Mouse (Mus musculus) liver, embryonic 12.5 days (tissue): Measurements from ENCODE around the gene Fat3. TPM values are rescaled to one million over a fixed set of nuclear protein-coding genes. Genes with fewer than 3 reads are reported as not detected.

ENCODE experiments used
- ATAC-seq: fragments of 200-750 bp; cut with Nextera tagmentation; 2 replicates; pipeline ENCODE4 v1.8.0; 2017; ENCODE audit warnings: moderate number of reproducible peaks, mild to moderate bottlenecking, moderate library complexity
- H3K27ac ChIP-seq: fragments of 300-500 bp; sonication (generic); 2 replicates; pipeline ENCODE4 v1.5.1; 2016; ENCODE audit warnings: mild to moderate bottlenecking
- H3K27me3 ChIP-seq: fragments of 300-500 bp; sonication (generic); replicated peaks from 2 replicates; pipeline ENCODE4 v1.6.1; 2016; ENCODE audit warnings: mild to moderate bottlenecking, moderate library complexity
- H3K36me3 ChIP-seq: fragments of 300-500 bp; sonication (generic); 2 replicates; pipeline ENCODE4 v1.6.1; 2016; ENCODE audit warnings: mild to moderate bottlenecking, moderate library complexity
- H3K4me1 ChIP-seq: fragments of 300-500 bp; sonication (generic); 2 replicates; pipeline ENCODE4 v1.6.1; 2016
- H3K4me2 ChIP-seq: fragments of 300-500 bp; sonication (generic); 2 replicates; pipeline ENCODE4 v1.6.1; 2016; ENCODE audit warnings: mild to moderate bottlenecking, moderate library complexity
- H3K4me3 ChIP-seq: fragments of 300-500 bp; sonication (generic); 2 replicates; pipeline ENCODE4 v1.5.1; 2016; ENCODE audit warnings: mild to moderate bottlenecking, moderate library complexity
- H3K9ac ChIP-seq: fragments of 300-500 bp; sonication (generic); 2 replicates; pipeline ENCODE4 v1.6.1; 2016; ENCODE audit warnings: mild to moderate bottlenecking, moderate library complexity
- H3K9me3 ChIP-seq: fragments of 300-500 bp; sonication (generic); replicated peaks from 2 replicates; pipeline ENCODE4 v1.6.1; 2016; ENCODE audit warnings: mild to moderate bottlenecking, moderate library complexity
- WGBS: fragments of 180-500 bp; shearing (Covaris S2); methylation state at CpG from one replicate; pipeline ENCODE4 v1.1.7; 2016; ENCODE audit not compliant: insufficient replicate concordance; 5-methylcytosine and 5-hydroxymethylcytosine counted together
- polyA plus RNA-seq: library from polyadenylated mRNA; unstranded; fragments of >200 nt; fragmentation: Nextera tagmentation; extraction: Ambion mirVana; gene quantifications from 2 replicates; pipeline ENCODE4 v1.2.1, GENCODE M21; 2016

Gene Fat3
- polyA plus RNA-seq, 1 experiment from 2014 or later = 0.18 TPM

DNA sequence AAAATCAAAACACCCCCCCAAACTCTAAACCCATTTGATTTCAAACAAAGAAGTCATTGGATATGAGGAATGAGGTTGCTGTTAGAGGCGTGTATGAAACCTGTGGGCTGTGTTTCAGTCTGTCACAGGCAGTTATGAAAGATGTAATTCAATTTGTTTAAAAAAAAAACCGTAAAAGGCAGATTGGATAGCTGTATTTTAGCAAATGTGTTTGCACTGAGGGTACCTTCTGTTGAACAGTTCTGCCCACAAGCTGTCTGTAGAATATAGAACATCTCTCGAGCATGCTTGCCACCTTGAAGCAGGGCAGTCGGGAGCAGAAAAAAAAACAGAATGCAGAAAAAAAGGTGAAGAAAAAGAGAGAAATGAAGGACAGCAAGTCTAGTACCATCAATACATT lies 472.0 kb downstream of the Fat3 start:
- ATAC-seq = no peak
- Histone ChIP-seq H3K4me2 (no peak overlapping the region), H3K9me3 (no peaks in the 10 kb centered on the region), H3K36me3 (no peaks in the 10 kb centered on the region), H3K27me3 (no peaks in the 10 kb centered on the region), H3K27ac (no peak overlapping the region), H3K4me1 (no peaks in the 10 kb centered on the region), H3K9ac (no peak overlapping the region), H3K4me3 (no peak overlapping the region)
- 70% methylated on average over 4 of the region's 4 CpGs for WGBS

DNA sequence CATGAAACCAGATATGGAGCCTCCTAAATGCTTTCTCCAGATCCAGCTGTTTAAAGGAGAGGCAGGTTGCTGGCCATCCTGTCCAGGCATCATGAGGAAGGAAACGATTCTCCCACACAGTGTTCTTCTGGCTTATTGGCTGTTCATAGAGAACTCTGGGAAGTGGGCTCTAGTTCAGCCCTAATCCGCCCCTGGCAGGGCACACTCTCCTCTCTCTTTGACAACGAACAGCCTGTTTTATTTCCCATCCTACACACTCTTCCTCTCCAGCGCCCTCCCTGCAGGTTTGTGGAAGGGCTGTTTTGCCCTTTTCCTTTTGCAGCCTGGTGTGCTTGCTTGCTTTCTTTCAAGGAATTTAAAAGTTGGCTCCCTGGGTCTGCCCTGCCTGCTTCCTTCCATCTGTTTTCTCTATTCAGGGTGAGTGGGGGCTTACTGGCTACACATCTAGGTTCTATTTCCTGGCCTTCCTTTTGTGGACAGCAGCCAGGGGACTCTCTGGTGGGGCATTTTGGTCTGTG lies 472.6 kb downstream of the Fat3 start:
- H3K27me3 ChIP-seq = no peaks in the 10 kb centered on the region
- no peak overlapping the region for H3K4me2 ChIP-seq
- no peak for ATAC-seq
- no peak overlapping the region for H3K27ac ChIP-seq
- H3K9ac ChIP-seq = no peak overlapping the region
- WGBS = 42% methylated on average over 4 of the region's 4 CpGs
- no peaks in the 10 kb centered on the region for H3K9me3 ChIP-seq
- H3K4me3 ChIP-seq = no peak overlapping the region
- no peaks in the 10 kb centered on the region for H3K36me3 ChIP-seq
- H3K4me1 ChIP-seq = no peaks in the 10 kb centered on the region

DNA sequence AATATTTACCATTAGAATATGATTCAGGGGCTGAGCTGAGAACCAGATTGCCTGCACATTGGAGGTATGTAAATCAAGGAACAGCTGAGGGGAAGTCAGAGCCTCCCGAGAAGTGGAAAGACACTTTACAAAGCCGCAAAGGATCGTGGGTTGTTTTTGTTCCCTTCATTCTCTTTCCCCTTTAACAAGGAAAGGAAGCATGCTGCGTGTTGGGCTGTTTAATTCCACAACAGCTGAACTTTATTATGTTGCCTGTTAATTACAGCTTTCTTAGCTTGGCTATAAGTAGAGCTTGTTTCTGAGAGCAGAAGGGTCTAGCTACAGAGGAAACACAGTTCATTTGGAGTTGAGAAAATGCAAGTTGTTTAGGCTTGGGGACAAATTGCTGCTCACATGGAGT lies 475.0 kb downstream of the Fat3 start:
- no peaks in the 10 kb centered on the region for H3K9me3 ChIP-seq
- H3K9ac ChIP-seq = no peak overlapping the region
- H3K4me3 ChIP-seq = no peak overlapping the region
- H3K4me2 ChIP-seq = no peak overlapping the region
- H3K36me3 ChIP-seq = no peaks in the 10 kb centered on the region
- WGBS = 53% methylated on average over 4 of the region's 4 CpGs
- ATAC-seq = no peak
- H3K27me3 ChIP-seq = no peaks in the 10 kb centered on the region
- no peak overlapping the region for H3K27ac ChIP-seq
- no peaks in the 10 kb centered on the region for H3K4me1 ChIP-seq

DNA sequence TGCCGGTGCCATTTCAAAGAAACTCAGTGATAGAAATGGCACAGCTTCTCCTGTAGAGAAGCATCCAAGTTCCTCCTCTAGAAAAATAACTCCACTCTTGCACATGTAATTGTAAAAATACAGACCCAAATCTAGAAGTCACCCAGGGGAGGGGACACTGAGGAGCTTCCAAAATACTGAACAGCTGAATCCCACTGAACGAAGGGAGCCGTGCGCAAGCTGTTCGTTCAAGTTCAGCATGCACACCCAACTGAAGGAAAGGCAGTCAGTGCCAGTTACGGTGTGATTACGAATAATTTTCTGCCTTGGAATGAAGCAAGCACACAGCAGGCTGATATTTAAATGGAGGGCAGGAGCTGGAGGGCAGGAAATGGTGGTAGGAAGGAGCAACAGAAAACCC lies 476.4 kb downstream of the Fat3 start:
- Histone ChIP-seq H3K4me2 (no peak overlapping the region), H3K4me3 (no peak overlapping the region), H3K4me1 (no peaks in the 10 kb centered on the region), H3K27me3 (no peaks in the 10 kb centered on the region), H3K9me3 (no peaks in the 10 kb centered on the region), H3K36me3 (no peaks in the 10 kb centered on the region), H3K27ac (no peak overlapping the region), H3K9ac (no peak overlapping the region)
- ATAC-seq = no peak
- WGBS = 88% methylated on average over 7 of the region's 7 CpGs

DNA sequence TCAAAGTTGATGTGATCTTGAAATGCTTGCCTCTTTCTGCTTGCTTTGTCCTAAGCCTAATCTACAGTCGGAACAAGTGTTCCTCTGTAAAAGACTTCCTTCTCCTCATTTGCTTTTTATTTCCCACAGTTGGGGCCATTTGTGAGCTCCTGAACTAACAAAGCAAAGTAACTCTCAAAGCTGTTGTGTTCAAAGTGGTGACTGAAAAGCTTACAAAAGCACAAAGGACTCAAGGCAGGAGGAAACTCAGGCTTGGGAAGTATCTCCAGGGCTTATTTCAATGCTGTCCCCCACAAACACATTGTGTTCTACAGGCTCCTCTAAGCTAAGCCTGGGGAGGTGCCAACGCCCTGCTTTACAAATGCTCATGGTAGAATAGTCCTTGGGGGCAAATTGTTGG lies 487.0 kb downstream of the Fat3 start:
- Histone ChIP-seq H3K27ac (no peak overlapping the region), H3K27me3 (no peaks in the 10 kb centered on the region)
- no peak for ATAC-seq

DNA sequence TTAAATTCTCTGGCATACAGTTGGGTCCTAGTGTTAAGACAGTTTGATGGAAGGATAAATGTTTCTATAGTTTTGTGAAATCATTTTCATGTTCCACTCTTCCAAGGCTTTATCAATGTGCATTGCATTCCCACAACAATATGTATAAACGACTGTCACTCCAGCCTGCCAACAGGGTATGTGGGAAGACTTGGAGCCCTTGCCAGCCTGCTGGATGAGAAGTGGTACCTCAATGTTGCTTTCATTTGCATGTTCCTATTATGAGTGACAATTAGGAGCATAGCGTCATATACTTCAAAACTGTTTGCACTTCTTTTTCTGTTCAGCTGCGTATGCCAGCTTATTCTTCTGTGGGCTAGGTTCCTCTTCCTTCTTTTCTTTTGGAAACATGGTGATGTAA lies 489.7 kb downstream of the Fat3 start:
- H3K27ac ChIP-seq = no peak overlapping the region
- no peaks in the 10 kb centered on the region for H3K36me3 ChIP-seq
- H3K4me1 ChIP-seq = no peaks in the 10 kb centered on the region
- 76% methylated on average over 3 of the region's 3 CpGs for WGBS
- no peak overlapping the region for H3K4me2 ChIP-seq
- H3K9ac ChIP-seq = no peak overlapping the region
- no peaks in the 10 kb centered on the region for H3K9me3 ChIP-seq
- H3K27me3 ChIP-seq = no peaks in the 10 kb centered on the region
- H3K4me3 ChIP-seq = no peak overlapping the region
- no peak for ATAC-seq

More for the DNA sequence above, 487.0 kb downstream of the Fat3 start:
- Histone ChIP-seq H3K9me3 (no peaks in the 10 kb centered on the region), H3K4me2 (no peak overlapping the region), H3K4me1 (no peaks in the 10 kb centered on the region), H3K9ac (no peak overlapping the region), H3K4me3 (no peak overlapping the region), H3K36me3 (no peaks in the 10 kb centered on the region)
- WGBS = 50% methylated on average over 2 of the region's 2 CpGs

DNA sequence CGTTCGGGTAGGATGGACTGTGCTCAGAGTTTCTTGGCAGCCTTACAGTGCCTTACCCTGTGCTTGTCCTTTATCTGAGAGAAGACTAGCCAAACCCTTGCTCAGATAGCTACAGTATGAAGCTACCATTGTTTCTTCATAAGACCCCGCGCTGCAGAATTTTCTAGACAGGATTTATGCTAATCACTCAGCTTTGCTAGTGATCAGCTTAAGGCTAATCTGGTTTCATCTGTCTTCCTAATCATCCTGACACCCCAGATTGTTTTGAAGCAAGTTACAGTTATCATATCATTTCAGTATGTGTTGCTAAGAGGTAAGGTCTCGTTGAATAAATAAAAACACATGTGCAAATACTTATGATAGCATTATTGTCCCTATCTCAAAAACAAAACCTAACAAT lies 493.6 kb downstream of the Fat3 start:
- no peak for ATAC-seq
- no peak overlapping the region for H3K4me2 ChIP-seq

DNA sequence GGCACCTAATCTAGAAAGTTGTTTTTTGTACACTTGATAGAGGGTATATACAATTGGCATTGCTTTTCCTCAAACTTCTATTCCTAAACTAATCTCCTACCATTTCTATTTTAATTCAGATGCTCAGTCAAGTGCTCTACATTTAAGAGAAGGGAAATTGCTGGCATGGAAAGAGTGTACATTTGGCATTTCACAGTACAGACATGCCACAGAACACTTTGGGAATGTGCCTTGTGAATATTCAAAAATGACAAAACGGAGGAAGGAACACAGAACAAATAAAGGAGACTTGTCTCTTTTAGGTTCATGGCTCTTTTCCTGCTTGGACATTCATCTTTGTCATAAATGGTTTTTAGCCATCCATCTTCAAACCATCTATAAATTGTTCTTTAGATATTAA lies 498.1 kb downstream of the Fat3 start:
- no peak for ATAC-seq
- H3K36me3 ChIP-seq = no peaks in the 10 kb centered on the region
- WGBS = 68% methylated on average over 1 of the region's 1 CpGs
- no peaks in the 10 kb centered on the region for H3K9me3 ChIP-seq
- H3K4me3 ChIP-seq = no peak overlapping the region
- H3K27me3 ChIP-seq = no peaks in the 10 kb centered on the region
- H3K4me2 ChIP-seq = no peak overlapping the region
- H3K9ac ChIP-seq = no peak overlapping the region
- H3K4me1 ChIP-seq = no peaks in the 10 kb centered on the region
- no peak overlapping the region for H3K27ac ChIP-seq

More for the DNA sequence above, 493.6 kb downstream of the Fat3 start:
- no peaks in the 10 kb centered on the region for H3K9me3 ChIP-seq
- H3K9ac ChIP-seq = no peak overlapping the region
- H3K27me3 ChIP-seq = no peaks in the 10 kb centered on the region
- H3K4me1 ChIP-seq = no peaks in the 10 kb centered on the region
- no peaks in the 10 kb centered on the region for H3K36me3 ChIP-seq
- H3K27ac ChIP-seq = no peak overlapping the region
- 64% methylated on average over 5 of the region's 5 CpGs for WGBS
- no peak overlapping the region for H3K4me3 ChIP-seq

DNA sequence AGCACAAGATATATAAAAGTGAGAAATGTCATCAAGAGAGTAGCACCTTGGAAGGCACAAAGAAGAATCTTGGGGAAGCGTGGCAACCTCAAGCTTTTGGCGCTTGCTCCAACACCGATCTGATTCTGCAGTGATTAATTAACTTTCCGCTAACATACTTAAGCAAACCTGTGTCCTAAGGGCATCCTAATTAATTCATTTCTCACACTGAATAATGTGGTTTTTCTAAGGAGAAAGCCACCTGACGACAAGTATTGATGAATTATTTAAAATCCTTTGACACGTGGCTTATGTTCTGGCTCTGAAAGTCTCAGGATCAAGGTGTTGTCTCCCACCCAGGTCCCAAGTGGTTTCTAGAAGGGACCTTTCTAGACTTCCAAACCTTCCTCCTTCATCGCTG lies 506.3 kb downstream of the Fat3 start:
- H3K4me1 ChIP-seq = no peaks in the 10 kb centered on the region
- H3K4me2 ChIP-seq = no peak overlapping the region
- 74% methylated on average over 7 of the region's 7 CpGs for WGBS
- H3K4me3 ChIP-seq = no peak overlapping the region
- H3K9me3 ChIP-seq = no peaks in the 10 kb centered on the region
- no peaks in the 10 kb centered on the region for H3K27me3 ChIP-seq
- H3K27ac ChIP-seq = no peak overlapping the region
- H3K36me3 ChIP-seq = no peaks in the 10 kb centered on the region
- ATAC-seq = no peak
- no peak overlapping the region for H3K9ac ChIP-seq

DNA sequence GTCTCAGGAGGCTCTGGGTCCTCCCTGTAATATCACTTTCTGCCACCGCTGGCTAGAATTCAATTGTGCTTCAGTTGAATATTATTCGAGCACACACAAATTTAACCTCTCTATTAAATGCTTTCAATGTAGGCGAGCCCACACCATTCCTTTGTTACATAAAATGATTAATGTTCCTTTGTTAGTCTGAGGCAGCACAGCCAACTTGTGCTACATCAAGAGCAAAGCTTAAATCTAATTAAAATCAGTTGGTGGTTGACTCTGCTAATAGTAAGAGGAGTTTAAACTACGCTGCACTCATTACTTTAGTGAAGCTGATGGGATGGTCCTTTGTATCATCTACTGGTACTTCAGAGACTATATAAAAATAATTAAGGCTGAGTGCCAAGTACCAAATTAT lies 506.9 kb downstream of the Fat3 start:
- Histone ChIP-seq H3K9me3 (no peaks in the 10 kb centered on the region), H3K4me1 (no peaks in the 10 kb centered on the region), H3K4me2 (no peak overlapping the region), H3K4me3 (no peak overlapping the region), H3K27me3 (no peaks in the 10 kb centered on the region), H3K9ac (no peak overlapping the region), H3K36me3 (no peaks in the 10 kb centered on the region), H3K27ac (no peak overlapping the region)
- WGBS = 66% methylated on average over 4 of the region's 4 CpGs
- ATAC-seq = no peak

DNA sequence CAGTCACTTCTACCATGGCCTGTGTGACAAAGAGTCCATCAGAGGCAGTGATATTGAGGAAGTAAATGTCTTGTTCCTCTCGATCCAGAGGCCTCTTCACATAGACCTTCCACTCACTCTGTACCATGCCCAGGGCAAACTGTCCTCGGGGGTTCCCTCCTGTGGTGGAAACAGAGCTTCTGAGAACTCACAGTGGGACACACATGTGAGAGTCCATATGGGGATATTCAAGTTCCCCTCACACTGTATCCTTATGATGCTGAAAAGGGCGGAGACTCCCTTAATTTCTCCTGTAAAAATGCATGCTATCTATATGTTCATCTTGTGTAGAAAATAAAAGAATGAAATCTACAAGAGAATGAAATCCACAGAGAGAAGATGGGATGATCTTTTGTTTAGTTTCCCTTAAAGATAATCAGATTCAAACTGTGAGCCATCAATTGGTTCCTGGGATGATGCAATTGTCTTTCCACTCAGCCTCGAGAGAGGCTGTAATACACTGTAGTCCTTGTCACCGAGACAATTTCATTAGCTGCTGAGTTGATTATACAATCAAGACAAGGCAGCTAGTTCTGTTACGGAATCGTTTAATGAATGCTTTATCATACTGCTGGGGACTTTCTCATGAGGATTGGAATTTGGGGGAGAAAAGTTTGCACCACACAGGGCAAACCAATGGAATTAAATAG lies 508.8 kb downstream of the Fat3 start:
- WGBS = 54% methylated on average over 7 of the region's 7 CpGs
- no peak overlapping the region for H3K9ac ChIP-seq
- ATAC-seq = no peak

DNA sequence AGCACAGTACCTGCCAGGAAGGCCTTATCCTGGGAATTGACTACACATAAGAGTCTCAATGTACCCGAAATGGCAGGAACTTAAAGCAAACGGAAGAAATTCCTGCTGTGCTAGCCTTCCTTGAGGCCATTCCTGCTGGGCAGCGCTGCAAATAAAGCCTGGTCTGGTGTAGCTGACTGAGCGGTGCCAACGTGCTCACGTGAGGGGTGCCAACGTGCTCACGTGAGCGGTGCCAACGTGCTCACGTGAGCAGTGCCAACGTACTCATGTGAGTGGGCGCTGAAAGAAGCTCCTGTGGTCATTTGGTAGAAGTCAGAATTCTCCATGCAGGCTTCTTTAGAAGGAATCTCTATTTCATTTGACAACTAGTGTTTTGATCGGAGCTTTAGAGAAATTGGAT lies 522.8 kb downstream of the Fat3 start:
- no peak overlapping the region for H3K4me3 ChIP-seq
- no peak for ATAC-seq
- H3K36me3 ChIP-seq = no peaks in the 10 kb centered on the region
- no peaks in the 10 kb centered on the region for H3K9me3 ChIP-seq
- H3K9ac ChIP-seq = no peak overlapping the region
- no peaks in the 10 kb centered on the region for H3K4me1 ChIP-seq
- no peaks in the 10 kb centered on the region for H3K27me3 ChIP-seq
- H3K4me2 ChIP-seq = no peak overlapping the region
- H3K27ac ChIP-seq = no peak overlapping the region
- 80% methylated on average over 14 of the region's 14 CpGs for WGBS

More for the DNA sequence above, 508.8 kb downstream of the Fat3 start:
- Histone ChIP-seq H3K27ac (no peak overlapping the region), H3K4me2 (no peak overlapping the region), H3K4me3 (no peak overlapping the region), H3K9me3 (no peaks in the 10 kb centered on the region), H3K36me3 (no peaks in the 10 kb centered on the region), H3K27me3 (no peaks in the 10 kb centered on the region), H3K4me1 (no peaks in the 10 kb centered on the region)
